ENCODE assay signal across 8 mouse cellular contexts in genomic region chr7:145283041-145283440, GRCm38 (mm10). TPM values are rescaled to one million over a fixed set of nuclear protein-coding genes. Genes with fewer than 3 reads are reported as not detected.
DNase-seq lines count a peak whose midpoint lies in the region; ATAC-seq and TF ChIP-seq lines count a peak whose summit lies in the region.

No protein-coding gene starts in this region.

- peak overlapping the region; percentile 73 for H3K4me2 ChIP-seq in heart, embryonic 15.5 days
- H3K4me2 ChIP-seq in lung, embryonic 14.5 days, result peak overlapping the region; percentile 81
- peak overlapping the region; percentile 82 for H3K4me2 ChIP-seq in stomach, embryonic 14.5 days (replicated peaks; ENCODE audit: low read depth, low read length)

- TF ChIP-seq CTCF in G1E (IDR thresholded peaks at IDR 0.05; ENCODE audit: low read depth, low read length), result no peak
- no peak for TF ChIP-seq CTCF in lung, embryonic 14.5 days (IDR thresholded peaks at IDR 0.05; ENCODE audit: low read depth)

- ATAC-seq in erythroblast, adult 5-6 weeks (replicated peaks; ENCODE audit: low FRiP score, poor library complexity, severe bottlenecking), result no peak
- no peak for ATAC-seq in G1E (ENCODE audit: extremely low read depth, insufficient number of reproducible peaks, low FRiP score, poor library complexity, severe bottlenecking)
- no peak for ATAC-seq in heart, embryonic 15.5 days (replicated peaks; ENCODE audit: insufficient number of reproducible peaks, insufficient read depth, low FRiP score, low read depth)
- peak; percentile 20; the same call in 1 of the 2 replicates for ATAC-seq in lung, embryonic 14.5 days (ENCODE audit: insufficient read depth)
- ATAC-seq in stomach, embryonic 14.5 days (ENCODE audit: insufficient number of reproducible peaks, insufficient read depth, low FRiP score, low read depth), result no peak

- peaks cover 7% of the 10 kb centered on the region; the same call in 1 of the 2 replicates for H3K36me3 ChIP-seq in erythroblast, embryonic 14.5 days (ENCODE audit: control insufficient read depth)
- H3K36me3 ChIP-seq in G1E (replicated peaks), result peaks cover 25% of the 10 kb centered on the region
- peaks cover 4% of the 10 kb centered on the region; the same call in 1 of the 2 replicates for H3K36me3 ChIP-seq in heart, embryonic 15.5 days
- peaks cover 22% of the 10 kb centered on the region; the same call in 1 of the 2 replicates for H3K36me3 ChIP-seq in lung, embryonic 14.5 days (ENCODE audit: insufficient read depth)
- peaks cover 16% of the 10 kb centered on the region; the same call in 1 of the 2 replicates for H3K36me3 ChIP-seq in stomach, embryonic 14.5 days (ENCODE audit: control insufficient read depth, insufficient read depth, low read length)

- peaks cover 21% of the 10 kb centered on the region for H3K4me1 ChIP-seq in erythroblast, embryonic 14.5 days (ENCODE audit: control insufficient read depth)
- peaks cover 26% of the 10 kb centered on the region for H3K4me1 ChIP-seq in G1E (ENCODE audit: insufficient read depth, low read depth, low read length)
- peaks cover 17% of the 10 kb centered on the region for H3K4me1 ChIP-seq in heart, embryonic 15.5 days (replicated peaks)
- peaks cover 9% of the 10 kb centered on the region; the same call in 1 of the 2 replicates for H3K4me1 ChIP-seq in lung, embryonic 14.5 days (ENCODE audit: insufficient read depth)
- H3K4me1 ChIP-seq in stomach, embryonic 14.5 days (ENCODE audit: control insufficient read depth, insufficient read depth, low read length), result 0 out of 2 replicates have a peak, but pooled peaks cover 6% of the 10 kb centered on the region

- H3K27ac ChIP-seq in heart, embryonic 15.5 days, result no peak overlapping the region
- H3K27ac ChIP-seq in lung, embryonic 14.5 days (ENCODE audit: low read depth), result no peak overlapping the region
- H3K27ac ChIP-seq in stomach, embryonic 14.5 days (ENCODE audit: low read length), result no peak overlapping the region

- peak overlapping the region; percentile 65 for H3K4me3 ChIP-seq in erythroblast, embryonic 14.5 days (replicated peaks)
- peak overlapping the region; percentile 74 for H3K4me3 ChIP-seq in G1E (ENCODE audit: low read depth, low read length)
- H3K4me3 ChIP-seq in heart, embryonic 15.5 days, result peak overlapping the region; percentile 60
- peak overlapping the region; percentile 54 for H3K4me3 ChIP-seq in lung, embryonic 14.5 days (ENCODE audit: low read depth, low read length)
- H3K4me3 ChIP-seq in stomach, embryonic 14.5 days (ENCODE audit: low read depth, low read length), result peak overlapping the region; percentile 51

- no peak for DNase-seq in G1E (ENCODE audit: low spot score)
- no peak for DNase-seq in lung, embryonic 14.5 days
- no peak for DNase-seq in urinary bladder, postnatal 10 days (ENCODE audit: low spot score)
- DNase-seq in left cerebral cortex, postnatal 14 days (ENCODE audit: low spot score in 2 of 2), result no peak

- peak overlapping the region; percentile 56 for H3K9ac ChIP-seq in heart, embryonic 15.5 days
- H3K9ac ChIP-seq in lung, embryonic 14.5 days, result peak overlapping the region; percentile 67
- H3K9ac ChIP-seq in stomach, embryonic 14.5 days (replicated peaks; ENCODE audit: low read depth, low read length), result peak overlapping the region; percentile 47

- H3K27me3 ChIP-seq in erythroblast, embryonic 14.5 days (ENCODE audit: control insufficient read depth), result no peaks in the 10 kb centered on the region
- peaks cover 14% of the 10 kb centered on the region for H3K27me3 ChIP-seq in G1E (ENCODE audit: insufficient read depth, low read length)
- no peaks in the 10 kb centered on the region for H3K27me3 ChIP-seq in heart, embryonic 15.5 days
- no peaks in the 10 kb centered on the region for H3K27me3 ChIP-seq in lung, embryonic 14.5 days (ENCODE audit: insufficient read depth, low read length)
- H3K27me3 ChIP-seq in stomach, embryonic 14.5 days (ENCODE audit: control insufficient read depth, insufficient read depth, low read length), result no peaks in the 10 kb centered on the region

- intact Hi-C loops in left cerebral cortex, postnatal 14 days (cut with DNase I), result no loop called here

- H3K9me3 ChIP-seq in erythroblast, embryonic 14.5 days (ENCODE audit: control insufficient read depth, low read length), result no peaks in the 10 kb centered on the region
- H3K9me3 ChIP-seq in G1E (replicated peaks), result no peaks in the 10 kb centered on the region
- H3K9me3 ChIP-seq in heart, embryonic 15.5 days (replicated peaks), result no peaks in the 10 kb centered on the region
- no peaks in the 10 kb centered on the region for H3K9me3 ChIP-seq in lung, embryonic 14.5 days (ENCODE audit: low read depth, low read length)
- no peaks in the 10 kb centered on the region for H3K9me3 ChIP-seq in stomach, embryonic 14.5 days (ENCODE audit: control insufficient read depth, low read depth, low read length)

- 44% methylated on average over 4 of the region's 4 CpGs for whole genome bisulfite sequencing in heart, embryonic 15.5 days
- WGBS in lung, embryonic 14.5 days, result 52% methylated on average over 4 of the region's 4 CpGs
- WGBS in stomach, embryonic 14.5 days, result 54% methylated on average over 4 of the region's 4 CpGs

RNA-seq across cellular contexts. Expression of gene Tpcn2, which starts 0.8 kb away (rescaled TPM):
- 0.06 TPM in 1 of 2 replicates, not detected in the other for polyA plus RNA-seq in erythroblast, embryonic 14.5 days (2012)
- 3.8 and 4.6 TPM in 2 replicates for total RNA-seq in erythroblast, adult 5-6 weeks (2015; ENCODE audit: low replicate concordance)
- total RNA-seq in erythroblast, adult 5-6 weeks (2017; ENCODE audit: low replicate concordance), result 1.3 and 2.2 TPM in 2 replicates
- 2.6 and 6.9 TPM in 2 replicates for total RNA-seq in G1E (2014; fragmentation: Nextera tagmentation)
- 4.2 TPM in 2 replicates for total RNA-seq in G1E (2017)
- polyA plus RNA-seq in G1E (2012), result 2.4 and 3.0 TPM in 2 replicates
- polyA plus RNA-seq in heart, embryonic 15.5 days (2015; fragmentation: Nextera tagmentation; extraction: Ambion mirVana), result 4.6 and 7.4 TPM in 2 replicates
- polyA plus RNA-seq in lung, embryonic 14.5 days (2014; fragmentation: Nextera tagmentation; extraction: Ambion mirVana), result 3.1 and 3.6 TPM in 2 replicates
- polyA plus RNA-seq in stomach, embryonic 14.5 days (2014; fragmentation: Nextera tagmentation; extraction: Ambion mirVana), result 4.4 and 5.3 TPM in 2 replicates
- 1 to 10 TPM; 3.4 to 3.6 TPM for total RNA-seq in left cerebral cortex, postnatal 14 days (2021)

RNA-seq across cellular contexts. Expression of gene Mrgprf, which starts 17.6 kb away (rescaled TPM):
- not detected in 2 replicates for polyA plus RNA-seq in erythroblast, embryonic 14.5 days (2012)
- total RNA-seq in erythroblast, adult 5-6 weeks (2015; ENCODE audit: low replicate concordance), result not detected in 2 replicates
- not detected in 2 replicates for total RNA-seq in erythroblast, adult 5-6 weeks (2017; ENCODE audit: low replicate concordance)
- not detected in 2 replicates for total RNA-seq in G1E (2014; fragmentation: Nextera tagmentation)
- total RNA-seq in G1E (2017), result 0.06 and 0.11 TPM in 2 replicates
- not detected in 2 replicates for polyA plus RNA-seq in G1E (2012)
- polyA plus RNA-seq in heart, embryonic 15.5 days (2015; fragmentation: Nextera tagmentation; extraction: Ambion mirVana), result 1.4 and 1.7 TPM in 2 replicates
- polyA plus RNA-seq in lung, embryonic 14.5 days (2014; fragmentation: Nextera tagmentation; extraction: Ambion mirVana), result 0.55 and 1.0 TPM in 2 replicates
- 2.9 and 3.7 TPM in 2 replicates for polyA plus RNA-seq in stomach, embryonic 14.5 days (2014; fragmentation: Nextera tagmentation; extraction: Ambion mirVana)
- total RNA-seq in left cerebral cortex, postnatal 14 days (2021), result 1 to 10 TPM; 2.1 to 2.2 TPM

RNA-seq across cellular contexts. Expression of gene Mrgprd, which starts 31.6 kb away (rescaled TPM):
- not detected in 2 replicates for polyA plus RNA-seq in erythroblast, embryonic 14.5 days (2012)
- not detected in 2 replicates for total RNA-seq in erythroblast, adult 5-6 weeks (2015; ENCODE audit: low replicate concordance)
- total RNA-seq in erythroblast, adult 5-6 weeks (2017; ENCODE audit: low replicate concordance), result not detected in 2 replicates
- not detected in 2 replicates for total RNA-seq in G1E (2014; fragmentation: Nextera tagmentation)
- total RNA-seq in G1E (2017), result 0.06 and 0.11 TPM in 2 replicates
- polyA plus RNA-seq in G1E (2012), result not detected in 2 replicates
- not detected in 2 replicates for polyA plus RNA-seq in heart, embryonic 15.5 days (2015; fragmentation: Nextera tagmentation; extraction: Ambion mirVana)
- polyA plus RNA-seq in lung, embryonic 14.5 days (2014; fragmentation: Nextera tagmentation; extraction: Ambion mirVana), result 0.05 TPM in 1 of 2 replicates, not detected in the other
- polyA plus RNA-seq in stomach, embryonic 14.5 days (2014; fragmentation: Nextera tagmentation; extraction: Ambion mirVana), result not detected in 2 replicates
- not detected for total RNA-seq in left cerebral cortex, postnatal 14 days (2021)
